Mouse (Mus musculus): ENCODE results near the gene Krt7. TPM values are rescaled to one million over a fixed set of nuclear protein-coding genes. Genes with fewer than 3 reads are reported as not detected.

Krt7 gene
- 1.7 TPM in 2 replicates for polyA plus RNA-seq (2015; fragmentation: Nextera tagmentation; extraction: Ambion mirVana)

- WGBS (ENCODE audit: insufficient replicate concordance): 8% methylated on average over 2 of the region's 2 CpGs
- Histone ChIP-seq H3K27ac (replicated peaks) (no peak within 1 kb of the TSS), H3K9me3 (replicated peaks) (no peaks in the 10 kb centered on the region), H3K27me3 (peaks cover 18% of the 10 kb centered on the region; the same call in 1 of the 2 replicates), H3K4me1 (replicated peaks) (no peaks in the 10 kb centered on the region), H3K36me3 (replicated peaks) (no peaks in the 10 kb centered on the region), H3K9ac (no peak within 1 kb of the TSS), H3K4me3 (replicated peaks) (no peak within 1 kb of the TSS), H3K4me2 (no peak within 1 kb of the TSS)
- no peak for ATAC-seq (ENCODE audit: insufficient read depth)
These were observed at the start of gene Krt7 for GRCm38 (mm10) chr15:101410775-101411174. Krt7 (plus strand) TSS chr15:101411043.

DNA sequence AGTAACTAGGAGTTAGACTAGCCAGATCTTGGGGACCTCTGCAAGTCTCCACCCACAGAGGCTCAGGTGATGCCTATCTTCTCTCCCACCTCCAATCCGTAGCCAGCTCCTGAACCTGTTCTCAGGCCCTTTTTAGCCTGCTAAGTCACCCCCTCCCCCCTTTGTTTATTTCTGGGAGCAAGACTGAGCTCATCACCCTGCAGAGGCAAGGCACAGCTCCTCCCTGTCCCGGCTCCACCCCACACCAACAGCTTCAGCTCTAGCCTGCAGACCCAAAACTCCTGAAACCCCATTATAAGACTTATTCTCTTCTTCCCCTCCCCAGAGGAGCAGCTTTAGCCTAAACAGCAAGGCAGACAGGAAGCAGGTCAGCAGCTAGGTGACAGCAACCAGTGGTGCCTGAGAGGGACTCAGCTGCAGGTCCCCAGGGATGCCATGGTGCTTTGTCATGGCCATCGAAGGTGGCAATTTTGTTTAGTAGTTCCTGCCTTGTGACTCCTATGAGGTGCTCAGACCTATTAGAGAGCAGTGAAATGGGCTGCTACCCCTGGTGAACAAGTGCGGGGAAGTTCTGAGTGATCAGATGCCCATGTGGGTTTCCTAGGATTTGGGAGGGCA is 48.3 kb upstream of the Krt7 start:
- no peak overlapping the region for H3K4me3 ChIP-seq (replicated peaks)
- no peaks in the 10 kb centered on the region for H3K27me3 ChIP-seq
- no peaks in the 10 kb centered on the region for H3K4me1 ChIP-seq (replicated peaks)
- H3K4me2 ChIP-seq: no peak overlapping the region
- no peak for ATAC-seq (ENCODE audit: insufficient read depth)
- H3K27ac ChIP-seq (replicated peaks): no peak overlapping the region
- H3K9me3 ChIP-seq (replicated peaks): no peaks in the 10 kb centered on the region
- 43% methylated on average over 4 of the region's 4 CpGs for WGBS (ENCODE audit: insufficient replicate concordance)
- H3K9ac ChIP-seq: no peak overlapping the region
- no peaks in the 10 kb centered on the region for H3K36me3 ChIP-seq (replicated peaks)

DNA sequence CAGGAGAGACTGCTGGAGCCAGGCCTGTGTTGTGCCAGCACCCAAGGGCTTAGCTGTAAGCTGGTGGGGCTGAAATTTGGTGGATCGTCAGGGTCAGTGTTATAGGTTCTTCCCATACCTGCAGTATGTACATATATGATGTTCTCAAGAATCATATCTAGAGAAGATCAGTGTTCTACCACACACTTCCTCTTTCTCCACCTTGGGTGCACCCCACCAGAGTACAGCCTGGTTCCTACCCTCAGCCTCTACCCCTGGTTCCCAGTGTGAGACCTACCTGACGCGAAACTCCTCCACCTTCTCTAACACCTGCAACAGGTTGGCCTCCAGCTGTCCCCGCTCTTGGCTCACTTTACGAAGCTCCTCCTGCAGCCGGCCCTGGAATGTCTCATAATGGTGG is 46.9 kb upstream of the Krt7 start:
- WGBS (ENCODE audit: insufficient replicate concordance): 58% methylated on average over 6 of the region's 6 CpGs
- Histone ChIP-seq H3K4me2 (no peak overlapping the region), H3K27ac (replicated peaks) (no peak overlapping the region), H3K27me3 (no peaks in the 10 kb centered on the region), H3K4me3 (replicated peaks) (no peak overlapping the region), H3K9ac (no peak overlapping the region), H3K9me3 (replicated peaks) (no peaks in the 10 kb centered on the region), H3K4me1 (replicated peaks) (no peaks in the 10 kb centered on the region), H3K36me3 (replicated peaks) (no peaks in the 10 kb centered on the region)
- no peak for ATAC-seq (ENCODE audit: insufficient read depth)

GRCm38 (mm10) chr15:101364425-101364824 is 46.4 kb upstream of the Krt7 start:
- Histone ChIP-seq H3K4me3 (replicated peaks) (no peak overlapping the region), H3K27ac (replicated peaks) (no peak overlapping the region), H3K4me2 (no peak overlapping the region), H3K9me3 (replicated peaks) (no peaks in the 10 kb centered on the region), H3K36me3 (replicated peaks) (no peaks in the 10 kb centered on the region), H3K4me1 (replicated peaks) (no peaks in the 10 kb centered on the region), H3K9ac (no peak overlapping the region), H3K27me3 (no peaks in the 10 kb centered on the region)
- 22% methylated on average over 6 of the region's 6 CpGs for WGBS (ENCODE audit: insufficient replicate concordance)
- ATAC-seq (ENCODE audit: insufficient read depth): no peak

DNA sequence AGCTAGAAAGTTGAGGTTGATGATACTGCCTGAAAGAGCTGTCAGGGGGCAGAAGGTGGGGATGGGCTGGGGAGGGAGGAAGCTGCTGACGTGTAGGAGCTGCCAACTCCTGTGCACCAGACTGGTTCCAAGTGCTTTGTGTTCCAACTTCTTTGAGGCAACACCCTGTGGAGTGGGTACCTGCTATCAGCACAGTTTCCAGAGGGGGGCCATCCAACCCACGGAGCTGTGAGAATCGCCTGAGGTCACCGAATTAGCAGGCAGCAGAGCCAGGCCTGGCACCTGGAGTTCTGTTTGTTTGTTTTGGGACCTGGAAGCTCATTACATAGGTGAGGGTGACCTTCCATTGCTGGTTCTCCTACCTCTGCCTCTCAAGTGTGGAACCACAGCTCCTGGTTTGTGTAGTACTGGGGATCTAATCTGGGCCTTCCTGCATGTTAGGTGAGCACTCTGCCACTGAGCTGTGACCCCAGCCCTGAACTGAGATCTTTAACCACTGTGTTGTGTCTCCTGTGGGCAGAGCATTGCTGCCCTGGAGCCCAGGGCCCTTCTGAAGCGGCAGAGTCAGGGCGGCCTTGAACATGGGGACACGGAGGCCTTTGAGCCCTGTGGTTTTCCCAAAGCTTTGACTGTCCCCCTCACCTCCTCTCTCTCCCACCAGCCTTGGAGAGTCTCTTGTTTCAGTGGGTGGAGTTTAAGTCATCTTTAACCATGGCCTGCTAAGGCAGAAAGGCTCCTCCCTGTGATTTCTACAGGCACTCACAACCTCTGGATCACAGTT is 45.8 kb upstream of the Krt7 start:
- 61% methylated on average over 7 of the region's 7 CpGs for WGBS (ENCODE audit: insufficient replicate concordance)
- no peak for ATAC-seq (ENCODE audit: insufficient read depth)
- Histone ChIP-seq H3K9me3 (replicated peaks) (no peaks in the 10 kb centered on the region), H3K4me1 (replicated peaks) (no peaks in the 10 kb centered on the region), H3K36me3 (replicated peaks) (no peaks in the 10 kb centered on the region), H3K27me3 (no peaks in the 10 kb centered on the region), H3K4me3 (replicated peaks) (no peak overlapping the region), H3K27ac (replicated peaks) (no peak overlapping the region), H3K9ac (no peak overlapping the region), H3K4me2 (no peak overlapping the region)

- no peak overlapping the region for H3K27ac ChIP-seq (replicated peaks)
- no peaks in the 10 kb centered on the region for H3K9me3 ChIP-seq (replicated peaks)
- no peak for ATAC-seq (ENCODE audit: insufficient read depth)
- 61% methylated on average over 4 of the region's 4 CpGs for WGBS (ENCODE audit: insufficient replicate concordance)
- no peak overlapping the region for H3K4me2 ChIP-seq
- no peak overlapping the region for H3K9ac ChIP-seq
- H3K36me3 ChIP-seq (replicated peaks): no peaks in the 10 kb centered on the region
- H3K4me1 ChIP-seq (replicated peaks): no peaks in the 10 kb centered on the region
- H3K27me3 ChIP-seq: no peaks in the 10 kb centered on the region
- no peak overlapping the region for H3K4me3 ChIP-seq (replicated peaks)
These were observed 45.1 kb upstream of the Krt7 start for GRCm38 (mm10) chr15:101365721-101366120.

DNA sequence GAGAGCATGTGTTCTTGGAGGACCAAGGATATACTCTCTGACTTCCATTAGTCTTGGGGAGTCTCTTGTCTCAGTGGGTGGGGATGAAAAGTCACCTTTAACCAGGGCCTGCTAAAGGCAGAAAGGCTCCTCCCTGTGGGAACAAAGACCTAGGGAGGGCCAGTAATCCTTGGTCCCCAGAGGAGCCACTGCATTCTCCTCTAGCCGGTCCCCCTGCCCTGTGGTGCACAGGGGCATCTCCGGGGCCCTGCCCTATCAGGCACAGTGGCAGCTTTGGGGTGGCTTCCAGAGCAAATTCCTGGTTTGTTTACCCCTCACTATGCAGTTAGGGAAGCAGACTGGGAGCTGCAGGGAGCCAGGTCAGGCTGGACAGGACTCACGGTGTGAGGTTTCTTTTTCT is 44.4 kb upstream of the Krt7 start:
- Histone ChIP-seq H3K4me3 (replicated peaks) (no peak overlapping the region), H3K27me3 (no peaks in the 10 kb centered on the region), H3K27ac (replicated peaks) (no peak overlapping the region), H3K36me3 (replicated peaks) (no peaks in the 10 kb centered on the region), H3K9ac (no peak overlapping the region), H3K9me3 (replicated peaks) (no peaks in the 10 kb centered on the region), H3K4me2 (no peak overlapping the region), H3K4me1 (replicated peaks) (no peaks in the 10 kb centered on the region)
- ATAC-seq (ENCODE audit: insufficient read depth): no peak
- 46% methylated on average over 3 of the region's 3 CpGs for WGBS (ENCODE audit: insufficient replicate concordance)

GRCm38 (mm10) chr15:101366926-101367325 is 43.9 kb upstream of the Krt7 start:
- Histone ChIP-seq H3K27me3 (no peaks in the 10 kb centered on the region), H3K9me3 (replicated peaks) (no peaks in the 10 kb centered on the region), H3K36me3 (replicated peaks) (no peaks in the 10 kb centered on the region), H3K4me2 (no peak overlapping the region), H3K27ac (replicated peaks) (no peak overlapping the region), H3K9ac (no peak overlapping the region), H3K4me3 (replicated peaks) (no peak overlapping the region), H3K4me1 (replicated peaks) (no peaks in the 10 kb centered on the region)
- 44% methylated on average over 2 of the region's 2 CpGs for WGBS (ENCODE audit: insufficient replicate concordance)
- ATAC-seq (ENCODE audit: insufficient read depth): no peak

GRCm38 (mm10) chr15:101367497-101367896 is 43.3 kb upstream of the Krt7 start:
- H3K4me2 ChIP-seq: no peak overlapping the region
- no peak overlapping the region for H3K9ac ChIP-seq
- 29% methylated on average over 8 of the region's 8 CpGs for WGBS (ENCODE audit: insufficient replicate concordance)
- H3K4me1 ChIP-seq (replicated peaks): 0 out of 2 replicates have a peak, but pooled peaks cover 4% of the 10 kb centered on the region
- no peak overlapping the region for H3K27ac ChIP-seq (replicated peaks)
- H3K9me3 ChIP-seq (replicated peaks): no peaks in the 10 kb centered on the region
- no peak for ATAC-seq (ENCODE audit: insufficient read depth)
- H3K36me3 ChIP-seq (replicated peaks): no peaks in the 10 kb centered on the region
- no peaks in the 10 kb centered on the region for H3K27me3 ChIP-seq
- no peak overlapping the region for H3K4me3 ChIP-seq (replicated peaks)

- H3K4me1 ChIP-seq (replicated peaks): 0 out of 2 replicates have a peak, but pooled peaks cover 8% of the 10 kb centered on the region
These were observed 42.8 kb upstream of the Krt7 start for GRCm38 (mm10) chr15:101368015-101368414.

DNA sequence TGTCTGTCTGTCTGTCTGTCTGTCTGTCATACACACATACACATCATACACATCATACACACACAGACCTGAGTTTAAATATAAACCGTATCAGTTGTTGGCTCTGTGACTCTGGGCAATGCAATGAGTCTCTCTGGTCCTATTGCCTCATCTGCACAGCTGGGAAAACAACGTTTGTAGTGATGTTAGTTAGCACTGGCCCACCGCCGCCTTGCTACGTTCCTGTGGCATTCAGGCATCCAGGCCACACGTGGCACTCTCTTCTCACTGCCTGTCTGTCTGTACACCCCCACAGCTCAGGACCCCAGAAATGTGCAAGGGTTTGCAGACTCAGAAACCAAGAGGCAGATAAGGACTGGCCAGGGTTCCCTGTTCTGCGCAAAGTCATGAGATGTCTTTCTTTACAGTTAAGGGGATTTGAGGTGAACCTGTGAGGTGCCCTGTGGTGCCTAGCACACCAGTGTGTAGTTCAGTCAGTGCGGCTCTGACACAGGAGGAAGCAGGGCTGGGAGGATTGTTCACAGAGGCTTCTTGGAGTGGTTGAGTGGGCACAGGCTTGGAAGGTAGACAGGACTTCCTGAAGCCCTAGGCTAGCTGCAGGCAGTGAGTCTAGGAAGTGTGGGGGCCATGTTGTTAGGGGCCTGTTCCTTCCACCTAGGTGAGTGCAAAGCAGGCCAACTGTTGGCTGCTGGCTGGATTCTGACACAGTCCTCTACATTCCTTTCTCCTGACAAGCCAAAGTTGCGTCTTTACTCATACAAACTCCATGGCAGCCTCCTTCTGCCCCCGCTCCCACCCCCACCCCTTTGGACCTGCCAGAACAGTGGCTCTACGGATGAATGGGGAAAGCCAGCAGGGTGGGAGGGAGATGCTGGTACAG is 42.1 kb upstream of the Krt7 start:
- ATAC-seq (ENCODE audit: insufficient read depth): no peak
- H3K4me3 ChIP-seq (replicated peaks): no peak overlapping the region
- no peak overlapping the region for H3K27ac ChIP-seq (replicated peaks)
- H3K9ac ChIP-seq: no peak overlapping the region
- no peaks in the 10 kb centered on the region for H3K36me3 ChIP-seq (replicated peaks)
- H3K27me3 ChIP-seq: no peaks in the 10 kb centered on the region
- no peak overlapping the region for H3K4me2 ChIP-seq
- H3K4me1 ChIP-seq (replicated peaks): 0 out of 2 replicates have a peak, but pooled peaks cover 8% of the 10 kb centered on the region
- 57% methylated on average over 11 of the region's 11 CpGs for WGBS (ENCODE audit: insufficient replicate concordance)
- H3K9me3 ChIP-seq (replicated peaks): no peaks in the 10 kb centered on the region

More at GRCm38 (mm10) chr15:101368015-101368414, 42.8 kb upstream of the Krt7 start:
- Histone ChIP-seq H3K9ac (no peak overlapping the region), H3K4me2 (no peak overlapping the region), H3K4me3 (replicated peaks) (no peak overlapping the region), H3K36me3 (replicated peaks) (no peaks in the 10 kb centered on the region), H3K9me3 (replicated peaks) (no peaks in the 10 kb centered on the region), H3K27me3 (no peaks in the 10 kb centered on the region), H3K27ac (replicated peaks) (no peak overlapping the region)
- ATAC-seq (ENCODE audit: insufficient read depth): no peak
- 69% methylated on average over 6 of the region's 6 CpGs for WGBS (ENCODE audit: insufficient replicate concordance)

Data from liver, embryonic 15.5 days (tissue).